Mouse (Mus musculus) liver, embryonic 14.5 days (tissue): Measurements from ENCODE around the gene Hs3st1. TPM values are rescaled to one million over a fixed set of nuclear protein-coding genes. Genes with fewer than 3 reads are reported as not detected.

Experiments
- ATAC-seq: fragments of 200-750 bp; cut with Nextera tagmentation; 2 replicates; pipeline ENCODE4 v1.8.0; 2017; ENCODE audit warnings: moderate number of reproducible peaks, mild to moderate bottlenecking, moderate library complexity; ENCODE audit not compliant: insufficient read depth
- DNase-seq, 3 experiments: peaks; one replicate each; pipeline ENCODE4 v3.0.0-alpha.2; 2012 to 2013; ENCODE audit warnings: low read depth in 3 of 3, low spot score in 3 of 3
- H3K27ac ChIP-seq: fragments of 300-500 bp; sonication (generic); 2 replicates; pipeline ENCODE4 v1.5.1; 2014; ENCODE audit warnings: moderate library complexity, mild to moderate bottlenecking, control low read depth, inconsistent platforms
- H3K27me3 ChIP-seq: fragments of 300-500 bp; sonication (generic); 2 replicates; pipeline ENCODE4 v1.6.1; 2014; ENCODE audit warnings: mild to moderate bottlenecking, low read length, moderate library complexity; ENCODE audit not compliant: control insufficient read depth, insufficient read depth
- H3K36me3 ChIP-seq: fragments of 300-500 bp; sonication (generic); replicated peaks from 2 replicates; pipeline ENCODE4 v1.6.1; 2014; ENCODE audit warnings: low read depth; ENCODE audit not compliant: control insufficient read depth, insufficient read depth
- H3K4me1 ChIP-seq, 2 experiments: fragments of 200-500 bp in 1 of 2; fragments of 300-500 bp in 1 of 2; sonication (generic) in 1 of 2; replicated peaks; 2 replicates each; pipeline ENCODE4 v1.6.1; 2012 to 2014; ENCODE audit warnings: antibody characterized with exemption in 1 of 2, inconsistent platforms in 1 of 2, low read length in 1 of 2; ENCODE audit not compliant: control insufficient read depth in 2 of 2, insufficient read depth in 2 of 2
- H3K4me2 ChIP-seq: fragments of 300-500 bp; sonication (generic); 2 replicates; pipeline ENCODE4 v1.6.1; 2014; ENCODE audit warnings: low read depth, mild to moderate bottlenecking, control low read depth, moderate library complexity
- H3K4me3 ChIP-seq, 2 experiments: fragments of 200-500 bp in 1 of 2; fragments of 300-500 bp in 1 of 2; sonication (generic) in 1 of 2; 2 replicates each; pipeline ENCODE4 v1.5.1; 2012 to 2014; ENCODE audit warnings: low read depth in 2 of 2, low read length in 2 of 2, mild to moderate bottlenecking in 2 of 2, control low read depth in 1 of 2, inconsistent platforms in 1 of 2, moderate library complexity in 1 of 2; ENCODE audit not compliant: insufficient read depth in 1 of 2
- H3K9ac ChIP-seq: fragments of 300-500 bp; sonication (generic); replicated peaks from 2 replicates; pipeline ENCODE4 v1.6.1; 2014; ENCODE audit warnings: mild to moderate bottlenecking, control low read depth, moderate library complexity
- H3K9me3 ChIP-seq: fragments of 300-500 bp; sonication (generic); 2 replicates; pipeline ENCODE4 v1.6.1; 2016; ENCODE audit warnings: low read length, mixed read lengths; ENCODE audit not compliant: control insufficient read depth
- CTCF ChIP-seq: IDR thresholded peaks from 2 replicates; pipeline ENCODE4 v1.5.1; 2016; ENCODE audit warnings: antibody characterized with exemption, low read depth, control low read depth
- EP300 ChIP-seq: IDR thresholded peaks from 2 replicates; pipeline ENCODE4 v1.6.1; 2016; ENCODE audit warnings: antibody characterized with exemption, low read depth
- WGBS: fragments of 180-500 bp; shearing (Covaris S2); extraction: QIAGEN DNeasy Blood & Tissue Kit; methylation state at CpG from one replicate; pipeline ENCODE4 v1.1.7; 2014; ENCODE audit not compliant: insufficient replicate concordance; 5-methylcytosine and 5-hydroxymethylcytosine counted together
- polyA plus RNA-seq, 2 experiments: library from polyadenylated mRNA; depleted of rRNA in 1 of 2; stranded (reverse) in 1 of 2; unstranded in 1 of 2; fragments of >200 nt; fragmentation: Nextera tagmentation in 1 of 2; extraction: Ambion mirVana in 1 of 2; gene quantifications; 2 replicates each; pipeline versions ENCODE4 v1.2.1 to v1.2.3; 2012 to 2014

Gene Hs3st1
- polyA plus RNA-seq, 2 experiments = 0.12 to 0.15 TPM

- DNase-seq (no peak), ATAC-seq (no peak)
- WGBS = 36% methylated on average over 2 of the region's 2 CpGs
- no peaks in the 10 kb centered on the region for H3K36me3 ChIP-seq
- no peak overlapping the region for H3K27ac ChIP-seq
- no peak overlapping the region for H3K9ac ChIP-seq
- no peak overlapping the region for H3K4me2 ChIP-seq
- no peaks in the 10 kb centered on the region for H3K27me3 ChIP-seq
- H3K9me3 ChIP-seq = no peaks in the 10 kb centered on the region
- H3K4me3 ChIP-seq = no peak overlapping the region
- no peaks in the 10 kb centered on the region for H3K4me1 ChIP-seq
- TF ChIP-seq CTCF (no peak), EP300 (no peak)
Observed at GRCm38 (mm10) chr5:39612240-39612639, 143.0 kb downstream of the Hs3st1 start.

- 75% methylated on average over 1 of the region's 1 CpGs for WGBS
- Histone ChIP-seq H3K36me3 (no peaks in the 10 kb centered on the region), H3K9me3 (no peaks in the 10 kb centered on the region), H3K4me1 (no peaks in the 10 kb centered on the region), H3K27ac (no peak overlapping the region), H3K9ac (no peak overlapping the region), H3K4me2 (no peak overlapping the region), H3K4me3 (no peak overlapping the region), H3K27me3 (no peaks in the 10 kb centered on the region)
- TF ChIP-seq CTCF = no peak
- TF ChIP-seq EP300 = no peak
- ATAC-seq (no peak), DNase-seq (no peak)
Observed at GRCm38 (mm10) chr5:39608260-39608659, 147.0 kb downstream of the Hs3st1 start.

- Histone ChIP-seq H3K9ac (no peak overlapping the region), H3K9me3 (no peaks in the 10 kb centered on the region), H3K4me3 (no peak overlapping the region), H3K27ac (no peak overlapping the region), H3K27me3 (no peaks in the 10 kb centered on the region), H3K36me3 (no peaks in the 10 kb centered on the region), H3K4me1 (no peaks in the 10 kb centered on the region), H3K4me2 (no peak overlapping the region)
- TF ChIP-seq EP300 (no peak), CTCF (no peak)
- ATAC-seq = no peak
- no peak for DNase-seq
- 36% methylated on average over 2 of the region's 2 CpGs for WGBS
Observed at GRCm38 (mm10) chr5:39594737-39595136, 160.5 kb downstream of the Hs3st1 start.
